Comparison of ENCODE assay signal across 13 mouse cellular contexts in genomic region chr10:39893702-39894697, GRCm38 (mm10). TPM values are rescaled to one million over a fixed set of nuclear protein-coding genes. Genes with fewer than 3 reads are reported as not detected.
DNase-seq lines count a peak whose midpoint lies in the region; ATAC-seq lines count a peak whose summit lies in the region.
"Had no signal": no experiment of that assay in that cellular context is flagged by ENCODE, and none has a peak within 500 bp of the region (broad histone marks: within the 10 kb centered on the region; RNA-seq: fewer than 3 reads in every experiment).

No protein-coding gene starts in this region.

- peak; percentile 17 for DNase-seq in adrenal gland, adult 2 months
- no peak for DNase-seq in adrenal gland, adult 8-10 months
- DNase-seq in kidney, postnatal 36 days = peak; percentile 41 to 44
- DNase-seq in kidney, adult 11 months = no peak
- DNase-seq in heart, postnatal 14 days = peak; percentile 5 to 8
- no peak for DNase-seq in layer of hippocampus, postnatal 36 days
- DNase-seq in urinary bladder, postnatal 4 days (ENCODE audit: low spot score in 2 of 2) = no peak

- intact Hi-C loops in heart, postnatal 14 days (cut with DNase I) = loop anchor here (10.0 kb wide), 1 partner anchor 351 kb away; the partner anchor contains the start of gene Rpf2

- peak; percentile 53; the same call in 1 of the 2 replicates for ATAC-seq in megakaryocyte-erythroid progenitor cell, adult 5-6 weeks (replicated peaks; ENCODE audit: low FRiP score, low TSS enrichment, poor library complexity, severe bottlenecking)
- ATAC-seq: intestine, embryonic 16.5 days had no signal

RNA-seq across cellular contexts. Expression of gene Mfsd4b4, which starts 5.0 kb away (rescaled TPM):
- total RNA-seq in adrenal gland, adult 2 months (2021) = 10 to 100 TPM in 1 of 2 experiments, 1 to 10 TPM in 1; 5.0 to 11.5 TPM
- 2.6 and 2.8 TPM in 2 replicates for polyA plus RNA-seq in adrenal gland, adult 2 months (2012; rRNA removed)
- total RNA-seq in adrenal gland, adult 8-10 months (2022) = 10 to 100 TPM; 12.5 to 14.7 (median 13.3) TPM
- 1 to 10 TPM; 2.7 to 2.9 TPM for total RNA-seq in heart, postnatal 14 days (2021)
- total RNA-seq in megakaryocyte-erythroid progenitor cell, adult 5-6 weeks (2014; fragmentation: Nextera tagmentation) = 3.9 and 8.7 TPM in 2 replicates
- 3.7 and 5.1 TPM in 2 replicates for total RNA-seq in megakaryocyte-erythroid progenitor cell, adult 5-6 weeks (2017)
- 1 to 10 TPM; 7.6 to 8.9 TPM for total RNA-seq in layer of hippocampus, postnatal 36 days (2021)

RNA-seq across cellular contexts. Expression of gene Mfsd4b2, which starts 32.7 kb away (rescaled TPM):
- under 1 TPM; 0.32 to 0.41 TPM for total RNA-seq in adrenal gland, adult 2 months (2021)
- polyA plus RNA-seq in adrenal gland, adult 2 months (2012; rRNA removed) = 0.03 TPM in 1 of 2 replicates, not detected in the other
- total RNA-seq in adrenal gland, adult 8-10 months (2022) = under 1 TPM; 0.46 to 0.75 (median 0.60) TPM
- total RNA-seq in heart, postnatal 14 days (2021) = under 1 TPM; 0.10 to 0.12 TPM
- total RNA-seq in megakaryocyte-erythroid progenitor cell, adult 5-6 weeks (2014; fragmentation: Nextera tagmentation) = not detected in 2 replicates
- total RNA-seq in megakaryocyte-erythroid progenitor cell, adult 5-6 weeks (2017) = not detected in 2 replicates
- under 1 TPM; 0.45 to 0.56 TPM for total RNA-seq in layer of hippocampus, postnatal 36 days (2021)
- total RNA-seq: neutrophil, adult 5-6 weeks had no signal
- polyA plus RNA-seq: frontal cortex, adult 2 months; heart, postnatal 0 days; lung, embryonic 15.5 days had no signal

Comparison
In these comparisons a context has a peak if more than half of its experiments do, and no peak if none do; other contexts are left out.
1. DNase-seq: peak in adrenal gland, adult 2 months (single experiment), kidney, postnatal 36 days (2 of 2) and heart, postnatal 14 days (2 of 2); none in adrenal gland, adult 8-10 months (single experiment), kidney, adult 11 months (single experiment), layer of hippocampus, postnatal 36 days (0 of 2) and urinary bladder, postnatal 4 days (0 of 2).